Mouse (Mus musculus) neural tube, embryonic 10.5 days (tissue): ENCODE measurements around the gene Sod1.

Experiments
- DNase-seq: peaks from one replicate; pipeline ENCODE4 v3.0.0-alpha.2; 2017; ENCODE audit warnings: low spot score; ENCODE audit errors: extremely low spot score

Sod1 gene

DNA sequence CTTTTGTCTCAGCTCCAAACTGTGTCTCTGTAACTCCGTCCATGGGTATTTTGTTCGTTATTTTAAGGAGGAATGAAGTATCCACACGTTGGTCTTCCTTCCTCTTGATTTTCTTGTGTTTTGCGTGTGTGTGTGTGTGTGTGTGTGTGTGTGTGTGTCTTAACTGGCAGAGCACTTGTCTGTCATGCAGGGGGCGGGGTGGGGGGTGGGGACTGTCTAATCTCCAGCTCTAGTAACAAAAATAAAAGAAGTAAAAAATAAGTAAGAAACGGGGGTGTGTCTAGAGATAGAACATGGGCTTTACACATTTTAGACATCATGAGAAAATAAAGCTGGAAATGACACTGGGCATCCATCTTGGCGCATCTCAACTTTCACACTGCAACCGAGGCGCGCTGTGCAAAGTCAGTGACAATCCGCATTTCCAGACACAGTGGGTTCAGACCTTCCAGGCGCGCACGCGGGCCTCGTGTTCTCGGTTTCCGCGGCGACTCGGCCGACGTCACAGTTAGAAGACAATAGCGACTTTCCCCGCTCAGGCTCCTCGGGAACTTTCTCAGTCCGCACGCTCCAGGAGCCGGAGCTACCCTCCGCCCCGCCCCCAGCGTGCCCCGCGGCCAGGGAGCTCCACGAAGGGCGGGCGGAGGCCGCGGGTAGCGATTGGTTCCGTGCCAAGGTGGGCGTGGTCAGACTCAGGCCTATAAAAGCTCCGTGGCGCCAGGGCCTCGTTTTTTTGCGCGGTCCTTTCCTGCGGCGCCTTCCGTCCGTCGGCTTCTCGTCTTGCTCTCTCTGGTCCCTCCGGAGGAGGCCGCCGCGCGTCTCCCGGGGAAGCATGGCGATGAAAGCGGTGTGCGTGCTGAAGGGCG is at the start of gene Sod1:
TSS of gene Sod1 (plus strand) at position 729 of the 866 bp plus-strand sequence.
- peak; percentile 97 for DNase-seq

DNA sequence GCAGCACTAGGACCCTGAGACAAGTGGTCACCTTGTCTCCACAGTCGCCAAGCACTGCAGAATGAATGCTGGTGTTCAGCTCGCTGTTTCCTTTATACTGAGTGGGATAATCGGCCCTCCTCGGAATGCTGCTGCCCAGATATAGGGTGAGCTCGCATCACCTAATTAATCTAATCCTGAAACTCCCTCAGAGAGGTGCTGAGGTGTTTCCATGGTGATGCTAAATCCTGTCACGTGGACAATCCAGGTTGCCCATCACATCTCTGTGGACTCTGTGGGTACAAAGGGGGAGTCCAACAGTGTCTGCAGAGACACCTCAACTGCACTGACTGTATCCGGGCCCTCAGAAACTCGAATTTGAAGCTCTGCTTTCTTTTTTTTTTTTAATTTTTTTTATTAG is 49.1 kb upstream of the Sod1 start:
- no peak for DNase-seq

DNA sequence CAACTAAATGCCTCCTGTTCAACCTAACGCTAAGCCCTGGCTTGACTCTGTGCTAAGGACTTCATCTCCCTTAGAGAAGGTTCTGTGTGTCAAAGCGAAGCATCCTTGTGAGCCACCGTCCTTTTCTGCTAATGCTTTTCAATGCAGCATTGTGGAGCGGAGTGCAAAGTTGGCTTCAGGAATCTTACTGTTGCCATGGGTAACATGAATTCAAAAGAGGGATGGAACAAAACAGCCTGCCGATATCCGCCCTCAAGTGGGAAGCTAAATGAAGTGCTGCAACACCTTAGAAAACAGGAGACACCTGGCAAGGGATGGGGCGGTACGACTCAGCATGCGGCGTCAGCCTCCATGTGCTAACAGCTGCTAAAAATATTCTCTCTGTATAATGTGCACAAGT is 44.1 kb upstream of the Sod1 start:
- no peak for DNase-seq

- no peak for DNase-seq
These were observed 43.1 kb upstream of the Sod1 start for GRCm38 (mm10) chr16:90177425-90177824.

DNA sequence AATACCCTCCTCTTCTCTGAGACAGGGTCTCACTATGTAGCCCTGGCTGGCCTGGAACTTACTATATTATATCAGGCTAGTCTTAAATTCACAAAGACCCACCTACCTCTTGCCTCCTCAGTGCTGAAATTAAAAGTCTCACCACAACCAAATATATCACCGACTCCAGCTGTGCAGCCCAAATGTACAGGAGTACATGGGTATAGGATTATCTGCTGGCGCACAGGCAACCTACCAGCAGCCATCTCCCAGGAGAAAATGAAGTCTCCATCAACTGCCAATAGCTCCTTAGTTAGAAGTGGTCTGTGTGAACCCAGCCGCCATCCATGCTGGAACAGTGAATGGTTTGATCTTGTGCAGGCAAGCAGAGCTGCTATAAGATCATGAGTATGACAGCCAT is 42.1 kb upstream of the Sod1 start:
- no peak for DNase-seq

- DNase-seq, result no peak
These were observed 40.7 kb upstream of the Sod1 start for GRCm38 (mm10) chr16:90179892-90180291.

DNA sequence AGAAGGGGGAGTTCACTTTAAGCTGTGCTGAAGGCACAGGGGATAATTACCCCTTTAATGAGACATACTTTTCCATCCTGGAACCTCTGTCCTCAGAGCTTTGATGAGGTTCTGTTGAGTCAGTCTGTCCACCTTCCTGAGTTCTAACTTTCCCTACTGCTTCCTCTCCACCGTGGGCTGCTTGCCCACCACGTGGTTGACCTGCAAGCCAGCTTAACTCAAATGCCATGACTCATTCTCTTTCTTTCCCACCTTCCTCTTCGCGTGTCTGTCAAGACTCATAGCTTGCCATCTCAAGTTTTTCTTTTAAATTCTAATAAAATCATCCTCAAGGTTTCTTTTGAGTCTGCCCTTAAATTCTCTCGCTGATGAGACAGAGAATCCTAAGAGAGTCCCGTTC is 39.6 kb upstream of the Sod1 start:
- no peak for DNase-seq

DNA sequence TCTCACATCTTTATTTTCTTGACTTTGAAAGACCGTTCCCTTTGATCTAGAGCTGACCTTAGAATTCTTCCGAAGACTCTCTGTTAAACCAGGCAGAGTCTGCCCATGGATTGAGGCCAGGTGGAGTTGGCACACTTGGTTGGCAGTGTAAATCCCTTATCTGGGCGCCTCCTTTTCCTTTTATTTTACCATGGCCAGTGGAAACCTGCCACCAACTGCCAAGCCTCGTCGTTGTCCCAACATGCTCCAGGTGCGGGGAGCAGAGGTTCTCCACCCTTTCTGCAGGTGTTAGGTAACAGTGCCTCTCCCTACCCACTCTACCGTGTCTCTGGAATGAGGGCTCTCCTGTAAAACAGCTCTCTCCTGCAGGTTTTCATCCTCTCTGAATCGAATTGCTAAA is 38.9 kb upstream of the Sod1 start:
- no peak for DNase-seq

- no peak for DNase-seq
These were observed 36.4 kb upstream of the Sod1 start for GRCm38 (mm10) chr16:90184135-90184534.

DNA sequence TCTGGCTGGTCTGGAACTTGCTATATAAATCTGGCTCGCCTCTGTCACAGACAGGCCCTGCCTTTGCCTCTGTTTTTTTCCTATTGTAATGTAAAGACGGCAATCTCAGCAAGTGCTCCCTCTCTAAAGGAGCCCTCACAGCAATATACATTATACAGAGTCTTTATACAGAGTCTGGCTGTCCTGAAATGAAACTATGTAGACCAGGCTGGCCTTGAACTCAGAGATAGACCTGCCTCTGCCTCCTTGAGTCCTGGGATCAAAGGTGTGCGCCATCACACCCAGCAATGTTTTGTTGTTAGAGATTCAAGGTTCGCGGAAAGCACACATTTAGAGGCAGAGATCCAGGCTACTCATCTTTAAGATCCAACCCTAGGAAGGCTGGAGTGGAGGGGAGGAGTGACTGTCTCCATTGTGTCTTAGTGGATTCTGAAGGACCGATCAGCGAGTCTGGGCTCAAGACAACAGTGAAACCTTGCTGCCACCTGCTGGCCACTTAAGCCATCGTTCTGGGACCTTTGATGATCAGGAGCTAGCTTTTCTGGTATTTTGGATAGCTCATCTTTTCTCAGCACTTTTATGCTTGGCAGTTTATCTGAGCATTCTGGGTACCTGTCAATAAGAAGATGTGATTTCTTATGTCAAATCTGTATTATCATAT is 34.5 kb upstream of the Sod1 start:
- DNase-seq, result peak; percentile 79

DNA sequence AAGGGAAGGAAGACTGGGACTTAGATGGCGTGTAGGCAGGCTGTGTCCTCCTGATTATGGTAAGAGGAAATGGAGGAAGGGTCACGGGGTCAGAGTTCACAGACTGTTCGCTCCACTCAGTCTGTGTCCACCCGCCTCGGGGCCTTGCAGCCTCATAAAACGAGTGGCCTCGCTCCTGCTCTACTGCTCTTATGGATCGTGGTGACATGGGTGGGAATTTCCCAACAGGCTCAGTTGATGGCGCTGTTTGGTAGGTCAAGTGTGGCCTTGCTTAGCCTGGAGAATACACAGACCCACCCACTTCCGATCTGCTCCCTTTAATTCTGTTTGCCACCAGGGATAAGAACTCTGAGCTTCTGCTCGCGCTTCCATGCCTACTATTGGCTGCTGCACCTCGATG is 33.1 kb upstream of the Sod1 start:
- peak; percentile 38 for DNase-seq

- no peak for DNase-seq
These were observed 29.3 kb upstream of the Sod1 start for GRCm38 (mm10) chr16:90191289-90191688.

GRCm38 (mm10) chr16:90193719-90194118 is 26.8 kb upstream of the Sod1 start:
- DNase-seq, result no peak

DNA sequence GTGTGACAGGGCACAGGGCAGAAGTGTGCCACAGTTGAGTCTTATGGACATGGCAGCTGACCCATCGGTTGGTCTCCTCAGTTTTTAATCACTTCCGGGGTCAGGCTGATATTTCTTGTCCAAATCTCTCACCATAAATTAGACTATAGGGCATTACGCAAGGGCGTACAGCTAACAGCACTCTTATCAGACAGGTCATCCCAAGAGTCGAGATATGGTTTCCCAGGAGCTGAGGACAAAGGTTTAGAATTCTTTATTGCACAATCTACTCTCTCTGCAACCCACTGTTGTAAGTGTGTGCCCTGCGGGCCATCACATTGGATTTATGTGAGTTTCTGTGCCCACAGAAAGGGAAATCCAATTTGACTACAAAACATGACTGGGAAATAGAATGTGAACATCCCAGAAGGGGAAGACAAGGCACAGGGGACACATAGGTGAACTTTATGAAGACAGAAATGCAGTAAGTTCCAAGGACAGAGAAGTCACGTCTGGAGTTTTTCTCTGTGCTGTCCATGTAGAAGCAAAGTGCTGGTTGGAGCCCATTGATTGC is 23.8 kb upstream of the Sod1 start:
- DNase-seq, result no peak

GRCm38 (mm10) chr16:90197337-90197973 is 23.1 kb upstream of the Sod1 start:
- peak; percentile 80 for DNase-seq

GRCm38 (mm10) chr16:90198626-90199025 is 21.9 kb upstream of the Sod1 start:
- DNase-seq, result no peak

GRCm38 (mm10) chr16:90199174-90199573 is 21.4 kb upstream of the Sod1 start:
- DNase-seq, result no peak

GRCm38 (mm10) chr16:90202140-90202539 is 18.4 kb upstream of the Sod1 start:
- no peak for DNase-seq

DNA sequence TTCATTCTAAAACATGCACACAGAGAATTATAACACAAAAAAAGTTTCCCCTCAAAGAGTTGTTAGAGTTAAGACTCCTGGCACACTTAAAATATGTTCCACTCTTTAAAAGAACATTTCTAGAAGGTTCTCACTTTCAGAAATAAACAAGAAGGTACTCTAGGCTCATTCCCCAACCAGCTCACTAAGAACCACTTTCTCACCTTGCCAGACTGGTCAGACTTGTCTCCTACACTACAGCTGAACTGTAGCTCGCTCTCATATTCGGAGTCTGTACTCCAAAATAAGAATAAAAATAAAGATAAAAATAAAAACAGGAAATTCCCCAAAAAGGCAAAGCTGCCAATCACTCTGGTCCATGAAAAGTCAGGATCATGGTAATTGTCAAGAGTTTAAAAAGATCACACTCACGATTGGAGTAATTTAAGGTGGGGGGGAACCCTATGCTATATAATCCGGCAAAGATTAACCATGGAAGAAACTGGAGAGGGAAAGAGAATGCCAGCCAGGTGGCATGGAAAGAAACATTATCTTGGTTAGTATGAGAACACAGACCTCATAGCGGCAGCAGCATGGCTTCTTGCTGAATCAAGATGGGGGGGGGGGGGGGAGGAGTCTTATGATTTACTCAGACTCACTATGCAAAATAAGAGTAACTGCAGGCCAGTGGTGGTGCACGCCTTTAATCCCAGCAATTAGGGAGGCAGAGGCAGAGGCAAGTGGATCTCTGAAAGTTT is 17.2 kb upstream of the Sod1 start:
- DNase-seq, result no peak

GRCm38 (mm10) chr16:90204868-90205267 is 15.7 kb upstream of the Sod1 start:
- DNase-seq, result no peak

DNA sequence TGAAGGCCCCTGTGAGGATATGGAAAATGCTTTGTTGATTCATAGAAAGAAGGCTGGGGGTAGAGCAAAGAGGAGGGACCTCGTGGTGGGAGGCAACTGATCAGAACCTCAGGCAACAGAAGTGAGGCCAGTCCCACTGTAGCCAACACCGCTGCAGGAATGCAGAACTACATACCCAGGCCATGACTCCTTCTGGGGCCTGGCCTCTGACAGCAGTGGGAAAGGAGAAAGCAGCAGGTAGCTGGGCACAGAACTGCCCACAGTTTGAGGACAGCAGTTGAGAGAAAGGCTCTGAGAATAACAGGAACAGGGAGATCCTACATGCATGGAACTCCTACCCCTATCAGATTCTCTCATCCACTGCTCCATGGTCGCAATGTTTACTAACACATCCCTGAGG is 11.6 kb upstream of the Sod1 start:
- no peak for DNase-seq
